Mouse (Mus musculus) brain, embryonic 14.5 days (tissue): ENCODE measurements around the gene Chek1.

Source experiments
- CTCF ChIP-seq: fragments of 200-500 bp; IDR thresholded peaks from 2 replicates; pipeline ENCODE4 v1.5.1; 2012; ENCODE audit warnings: inconsistent platforms, mild to moderate bottlenecking, moderate library complexity, borderline replicate concordance; ENCODE audit not compliant: insufficient read depth, insufficient read length; ENCODE audit errors: extremely low read depth
- POLR2A ChIP-seq: fragments of 200-500 bp; IDR thresholded peaks from 2 replicates; pipeline ENCODE4 v1.6.1; 2012; ENCODE audit warnings: mild to moderate bottlenecking, inconsistent platforms, borderline replicate concordance; ENCODE audit not compliant: poor library complexity, insufficient read depth, insufficient read length, severe bottlenecking; ENCODE audit errors: extremely low read depth

DNA sequence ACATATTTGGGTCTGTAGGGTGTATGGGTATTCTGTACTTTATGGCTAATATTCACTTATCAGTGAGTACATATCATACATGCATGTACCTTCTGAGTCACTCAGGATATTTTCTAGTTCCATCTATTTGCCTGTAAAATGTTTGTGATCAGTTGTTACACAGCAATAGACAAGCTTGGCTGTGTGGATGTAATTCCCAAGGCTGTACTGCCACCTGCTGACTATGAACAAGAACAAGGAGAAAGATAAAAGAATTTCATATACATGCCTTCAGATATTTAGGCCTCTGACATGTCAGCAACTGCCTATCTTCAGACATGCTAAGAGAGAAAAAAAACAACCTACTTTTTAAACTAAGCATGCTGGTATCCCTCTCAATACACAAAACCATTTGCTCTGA lies 39.5 kb downstream of the Chek1 start:
- peak; percentile 9; the same call in 1 of the 2 replicates for TF ChIP-seq CTCF
- TF ChIP-seq POLR2A, result no peak
